Mouse (Mus musculus) kidney, postnatal 36 days (tissue): ENCODE data around the gene Llph.

Experiments
- DNase-seq, 2 experiments: peaks; one replicate each; pipeline ENCODE4 v3.0.0; 2021 to 2022; ENCODE audit warnings: mixed read lengths in 2 of 2

The Llph gene

GRCm38 (mm10) chr10:120280375-120280774 is 53.5 kb downstream of the Llph start:
- no peak for DNase-seq

GRCm38 (mm10) chr10:120281700-120282099 is 54.8 kb downstream of the Llph start:
- DNase-seq, result no peak
